Mouse (Mus musculus) testis, adult 2 months (tissue): Measurements from ENCODE around the gene Phf1. TPM values are rescaled to one million over a fixed set of nuclear protein-coding genes. Genes with fewer than 3 reads are reported as not detected.

Experiments used
- H3K27ac ChIP-seq: fragments of 200-500 bp; 2 replicates; pipeline ENCODE4 v1.5.1; 2012; ENCODE audit warnings: low read depth, low read length; ENCODE audit not compliant: control insufficient read depth, insufficient read depth
- H3K27me3 ChIP-seq: fragments of 200-500 bp; 2 replicates; pipeline ENCODE4 v1.6.1; 2012; ENCODE audit warnings: mild to moderate bottlenecking, low read length, moderate library complexity; ENCODE audit not compliant: control insufficient read depth, insufficient read depth
- H3K36me3 ChIP-seq: fragments of 200-500 bp; 2 replicates; pipeline ENCODE4 v1.6.1; 2012; ENCODE audit warnings: mild to moderate bottlenecking, low read length; ENCODE audit not compliant: control insufficient read depth, insufficient read depth
- H3K4me1 ChIP-seq: fragments of 200-500 bp; 2 replicates; pipeline ENCODE4 v1.6.1; 2012; ENCODE audit warnings: low read length; ENCODE audit not compliant: control insufficient read depth, insufficient read depth
- H3K4me3 ChIP-seq: fragments of 200-500 bp; 2 replicates; pipeline ENCODE4 v1.5.1; 2012; ENCODE audit warnings: low read depth, mild to moderate bottlenecking, low read length, moderate library complexity, mixed read lengths; ENCODE audit not compliant: control insufficient read depth
- CTCF ChIP-seq: fragments of 200-500 bp; IDR thresholded peaks from 2 replicates; pipeline ENCODE4 v1.5.1; 2012; ENCODE audit warnings: low read depth, mild to moderate bottlenecking, inconsistent platforms, low read length, moderate library complexity; ENCODE audit not compliant: control insufficient read depth, insufficient read depth, insufficient replicate concordance
- POLR2A ChIP-seq: fragments of 200-500 bp; IDR thresholded peaks from 2 replicates; pipeline ENCODE4 v1.6.1; 2012; ENCODE audit warnings: low read depth, mild to moderate bottlenecking, inconsistent platforms, low read length, moderate library complexity; ENCODE audit not compliant: control insufficient read depth
- polyA plus RNA-seq: library from polyadenylated mRNA; depleted of rRNA; stranded (reverse); fragments of >200 nt; gene quantifications from 2 replicates; pipeline ENCODE4 v1.2.3, GENCODE M21; 2012

Phf1 gene
- polyA plus RNA-seq, 1 experiment: 132 TPM

DNA sequence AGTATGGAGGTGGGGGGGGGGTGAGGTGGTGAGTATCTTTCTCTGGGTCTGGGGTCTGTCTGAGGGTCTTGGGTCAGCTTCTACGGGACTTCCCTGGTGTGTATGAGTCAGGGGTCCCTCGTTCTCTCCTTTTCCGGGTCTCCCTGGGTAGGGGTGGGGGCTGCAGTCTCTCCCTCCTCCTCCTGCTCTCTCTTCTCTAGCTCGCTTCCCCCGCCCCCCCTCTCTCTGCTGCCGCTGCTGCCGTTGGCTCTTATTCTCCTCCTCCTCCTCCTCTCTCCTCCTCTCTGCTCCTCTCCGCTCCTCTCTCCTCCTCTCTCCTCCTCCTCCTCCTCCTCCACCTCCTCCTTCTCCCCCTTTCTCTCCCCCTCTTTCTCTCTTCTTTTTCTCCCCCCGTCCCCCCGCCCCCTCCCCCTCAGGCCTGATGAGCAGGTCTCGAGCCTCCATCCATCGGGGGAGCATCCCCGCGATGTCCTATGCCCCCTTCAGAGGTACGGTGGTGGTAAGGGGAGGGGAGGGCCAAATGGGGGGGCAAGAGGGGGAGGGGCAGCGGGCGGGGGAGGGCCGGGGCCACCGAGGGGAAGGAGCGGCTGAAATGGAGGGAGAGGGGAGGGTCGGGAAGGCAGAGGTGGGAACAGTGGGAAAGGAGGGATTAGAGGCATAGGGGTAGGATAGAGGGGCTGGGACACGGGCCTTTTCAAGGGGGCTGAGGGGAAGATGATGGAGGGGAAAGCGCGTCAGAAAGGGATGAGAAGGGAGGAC, 8.4 kb downstream of the Phf1 start, which contains the start of gene Syngap1:
Gene Syngap1, plus strand, starts transcription at position 223 of the 759 bp plus-strand sequence.
- Histone ChIP-seq H3K4me3 (peak within 1 kb of the TSS; percentile 76), H3K4me1 (peaks cover 45% of the 10 kb centered on the region)

DNA sequence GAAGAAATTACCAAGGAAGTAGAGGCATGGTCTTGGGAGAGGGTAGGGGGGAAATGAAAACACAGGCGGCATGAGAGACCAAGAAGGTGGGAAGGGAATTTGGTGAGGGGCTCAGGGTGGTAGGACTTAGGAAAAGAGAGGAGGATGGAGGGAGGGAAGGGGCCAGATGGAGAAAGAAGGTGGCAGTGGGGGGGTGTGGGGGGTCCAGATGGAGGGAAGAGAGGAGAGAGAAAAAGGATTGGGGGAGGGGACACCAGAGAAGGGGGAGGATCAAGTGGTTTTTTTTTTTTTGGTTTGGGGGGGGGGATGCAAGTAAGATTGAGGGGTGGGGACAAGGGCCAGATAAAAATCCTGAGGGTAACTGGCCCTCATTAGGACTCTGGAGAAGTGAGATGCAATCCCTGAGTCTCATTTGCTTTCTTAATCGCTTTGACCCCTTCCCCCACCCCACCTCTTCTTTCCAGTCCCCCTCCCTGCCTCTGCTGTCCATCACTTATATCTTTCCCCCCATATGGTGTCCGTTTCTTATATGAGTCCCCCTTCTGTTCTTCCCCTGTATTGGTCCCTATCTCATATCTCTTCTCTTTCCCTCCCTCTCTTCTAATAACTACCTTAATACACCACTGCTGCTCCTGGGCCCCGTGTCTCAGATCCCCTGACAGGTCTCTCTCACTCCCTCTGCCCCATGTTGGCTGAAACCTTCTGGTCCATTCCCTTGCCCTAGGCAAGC, 9.2 kb downstream of the Phf1 start:
- Histone ChIP-seq H3K4me1 (peaks cover 48% of the 10 kb centered on the region), H3K36me3 (no peaks in the 10 kb centered on the region), H3K27me3 (no peaks in the 10 kb centered on the region), H3K4me3 (peak overlapping the region; percentile 71), H3K27ac (peak overlapping the region; percentile 40; the same call in 1 of the 2 replicates)
- no peak for TF ChIP-seq CTCF
- no peak for TF ChIP-seq POLR2A

More for the DNA sequence above, 8.4 kb downstream of the Phf1 start, which contains the start of gene Syngap1:
- Histone ChIP-seq H3K27me3 (no peaks in the 10 kb centered on the region), H3K27ac (peak within 1 kb of the TSS; percentile 69), H3K36me3 (no peaks in the 10 kb centered on the region)
- TF ChIP-seq CTCF (no peak), POLR2A (no peak)

DNA sequence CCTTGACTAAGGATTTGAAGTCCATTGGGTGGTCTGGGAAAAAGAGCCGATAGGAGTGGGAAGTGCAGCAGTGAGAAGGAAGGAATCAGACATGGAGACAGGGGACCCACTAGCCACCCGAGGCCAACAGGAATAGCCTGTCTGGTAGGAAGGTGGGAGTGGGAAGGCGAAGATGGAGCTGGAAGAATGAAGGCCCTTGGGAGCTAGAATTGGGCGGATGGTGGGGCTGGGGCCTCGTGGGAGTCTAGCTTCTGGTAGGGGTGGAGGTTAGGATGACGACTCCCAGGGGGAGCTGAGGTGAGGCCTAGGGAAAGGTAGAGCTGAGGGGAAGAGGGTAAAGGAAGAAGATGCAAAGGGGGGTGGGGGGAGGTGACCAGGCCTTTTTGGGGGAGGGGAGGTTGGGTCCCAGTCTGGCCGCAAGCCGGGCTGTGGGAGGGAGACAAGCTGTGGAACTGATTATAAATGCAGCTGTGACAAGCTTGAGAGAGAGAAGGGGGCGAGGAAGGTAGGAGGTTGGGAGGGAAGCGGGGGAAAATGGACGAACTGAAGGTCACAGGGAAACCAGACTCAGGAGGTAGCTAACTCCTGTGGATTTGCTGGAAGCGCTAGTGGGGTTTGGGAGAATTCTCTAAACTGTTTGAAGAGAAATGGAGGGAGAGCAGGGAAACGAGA, 13.1 kb downstream of the Phf1 start:
- no peak for TF ChIP-seq CTCF
- TF ChIP-seq POLR2A: no peak
- Histone ChIP-seq H3K27ac (peak overlapping the region; percentile 47), H3K4me1 (peaks cover 39% of the 10 kb centered on the region), H3K36me3 (no peaks in the 10 kb centered on the region), H3K4me3 (peak overlapping the region; percentile 56), H3K27me3 (no peaks in the 10 kb centered on the region)

DNA sequence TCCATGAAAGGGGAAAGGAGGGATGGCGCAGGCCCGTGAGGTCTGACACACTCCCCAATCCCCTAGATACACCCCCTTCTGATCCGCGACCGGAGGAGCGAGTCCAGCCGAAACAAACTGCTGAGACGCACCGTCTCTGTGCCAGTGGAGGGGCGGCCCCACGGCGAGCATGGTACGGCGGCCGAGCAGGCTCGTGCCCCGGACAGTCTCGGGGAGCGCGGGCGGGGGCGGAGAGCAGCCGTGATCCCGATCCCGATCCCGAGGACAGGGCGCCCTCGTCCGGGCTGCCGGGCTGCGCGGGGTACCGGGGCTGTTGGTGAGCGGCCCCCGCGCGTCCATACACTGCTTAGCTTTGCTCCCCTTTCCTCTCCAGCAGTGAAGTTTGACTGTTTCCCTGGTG, 13.7 kb downstream of the Phf1 start:
- 0 out of 2 replicates have a peak, but pooled peaks have one; percentile 25 for TF ChIP-seq CTCF
- peak; percentile 61 for TF ChIP-seq POLR2A
- H3K27ac ChIP-seq: peak overlapping the region; percentile 47
- H3K36me3 ChIP-seq: no peaks in the 10 kb centered on the region
- peaks cover 42% of the 10 kb centered on the region for H3K4me1 ChIP-seq
- H3K27me3 ChIP-seq: no peaks in the 10 kb centered on the region
- peak overlapping the region; percentile 56 for H3K4me3 ChIP-seq

DNA sequence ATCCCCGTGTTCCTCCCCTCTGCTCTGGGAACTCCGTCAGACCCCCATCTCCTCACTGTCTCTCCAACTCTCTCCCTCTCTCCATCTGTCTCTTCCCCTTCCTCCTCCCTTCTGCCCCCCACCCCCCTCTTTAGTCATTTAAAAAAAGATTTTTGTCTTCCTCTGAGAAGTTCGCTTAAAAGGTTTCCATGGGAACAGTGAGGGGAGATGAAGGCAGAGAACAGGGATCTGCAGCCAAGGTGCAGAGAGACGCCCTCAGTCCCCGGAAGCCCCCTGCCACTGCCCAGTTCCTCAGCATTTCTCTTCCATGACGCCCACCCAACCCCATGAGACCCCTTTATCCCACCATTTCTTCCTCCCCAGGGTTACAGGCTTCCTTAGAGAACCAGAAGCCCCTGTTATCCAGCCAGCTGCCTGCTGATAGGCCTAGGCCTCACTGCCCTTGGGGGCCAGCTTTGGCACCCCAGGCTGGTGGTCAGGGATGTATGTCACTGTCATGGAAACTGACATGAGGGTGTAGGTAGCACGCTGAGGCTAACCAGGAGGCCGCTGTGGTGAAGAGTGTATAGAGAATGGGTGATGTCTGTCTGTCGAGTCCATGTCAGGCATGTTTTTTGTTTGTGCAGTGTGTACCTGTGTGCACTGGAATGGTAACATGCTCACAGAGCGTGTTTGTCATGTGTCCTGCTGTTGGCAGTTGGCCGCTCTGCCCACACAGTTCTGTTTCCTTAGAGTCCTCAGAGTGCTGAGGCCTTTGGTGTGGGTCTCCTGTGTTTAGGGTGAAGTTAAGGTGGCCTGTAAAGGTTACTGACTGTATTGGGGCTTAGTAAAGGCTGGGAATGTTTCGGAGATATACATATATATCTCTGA, 14.6 kb downstream of the Phf1 start:
- Histone ChIP-seq H3K4me3 (peak overlapping the region; percentile 58), H3K27ac (peak overlapping the region; percentile 47; the same call in 1 of the 2 replicates), H3K4me1 (peaks cover 46% of the 10 kb centered on the region), H3K36me3 (no peaks in the 10 kb centered on the region; the same call in 1 of the 2 replicates), H3K27me3 (no peaks in the 10 kb centered on the region)
- TF ChIP-seq CTCF (no peak), POLR2A (no peak)

DNA sequence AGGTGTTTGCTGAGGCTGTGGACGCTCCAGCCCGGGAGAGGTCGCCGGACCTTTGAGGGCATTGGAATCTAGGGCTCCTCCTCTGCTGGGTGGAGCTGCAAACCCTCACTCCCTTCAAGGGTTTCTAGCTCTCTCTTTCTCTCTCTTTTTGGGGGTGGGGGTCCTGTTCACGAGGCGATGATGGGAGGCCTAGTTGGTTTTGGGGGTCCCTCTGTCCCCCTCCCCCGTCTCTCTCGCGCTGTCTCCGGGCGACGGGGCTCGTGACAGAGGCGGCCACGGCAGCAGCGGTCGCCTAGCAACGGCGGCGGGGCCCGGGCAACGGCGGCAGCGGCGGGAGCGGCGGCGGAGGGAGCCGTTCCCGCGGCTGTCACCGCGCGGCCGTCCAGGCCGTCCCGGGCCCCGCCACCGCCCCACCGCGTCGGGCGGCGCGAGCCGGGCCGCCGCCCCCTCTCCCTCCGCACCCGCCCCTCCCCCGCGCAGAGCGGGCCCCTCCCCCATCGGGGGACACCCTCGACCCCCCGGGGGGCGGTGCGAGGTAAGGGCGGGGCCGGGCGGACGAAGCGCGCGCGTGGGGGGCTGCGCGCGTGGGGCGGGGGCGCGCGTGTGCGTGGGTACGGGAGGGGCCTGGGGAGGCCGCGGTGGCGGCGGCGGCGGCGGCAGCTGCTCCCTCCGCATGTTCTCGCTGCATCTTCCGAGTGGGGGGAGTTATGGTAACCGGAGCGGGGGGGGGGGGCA, 15.6 kb downstream of the Phf1 start:
- Histone ChIP-seq H3K27me3 (no peaks in the 10 kb centered on the region), H3K4me1 (peaks cover 45% of the 10 kb centered on the region), H3K4me3 (peak overlapping the region; percentile 80), H3K27ac (peak overlapping the region; percentile 63), H3K36me3 (no peaks in the 10 kb centered on the region; the same call in none of the 2 replicates)
- no peak for TF ChIP-seq CTCF
- no peak for TF ChIP-seq POLR2A
